Mouse (Mus musculus) ovary, adult 2 months (tissue): ENCODE results near the gene Gm8127. TPM values are rescaled to one million over a fixed set of nuclear protein-coding genes. Genes with fewer than 3 reads are reported as not detected.

Source experiments
- polyA plus RNA-seq: library from polyadenylated mRNA; depleted of rRNA; stranded (reverse); fragments of >200 nt; gene quantifications from 2 replicates; pipeline ENCODE4 v1.2.3, GENCODE M21; 2012; rRNA removed

Gm8127 gene
- polyA plus RNA-seq = not detected in 2 replicates

GRCm38 (mm10) chr14:43293503-43293902, at the start of gene Gm8127:
Gm8127 (minus strand) TSS chr14:43293832.

GRCm38 (mm10) chr14:43274986-43275511, 18.6 kb downstream of the Gm8127 start, which contains the start of gene Gm9732:
Gm9732 (plus strand) TSS chr14:43275036.

GRCm38 (mm10) chr14:43258349-43258748, 35.3 kb downstream of the Gm8127 start, which contains the start of gene Gm8126:
Gm8126 (plus strand) TSS chr14:43258649.

Other genes with a start within 250 kb of the Gm8127 start
- gene Gm8094, start 217.2 kb downstream of the Gm8127 start, polyA plus RNA-seq = not detected in 2 replicates
- not detected in 2 replicates for gene Gm8104, start 193.2 kb downstream of the Gm8127 start, polyA plus RNA-seq
- gene Gm7233, start 114.0 kb downstream of the Gm8127 start, polyA plus RNA-seq = not detected in 2 replicates
- not detected in 2 replicates for gene Gm8122, start 58.5 kb downstream of the Gm8127 start, polyA plus RNA-seq
- gene Gm8126, start 35.2 kb downstream of the Gm8127 start, polyA plus RNA-seq = not detected in 2 replicates
- not detected in 2 replicates for gene Gm9732, start 18.8 kb downstream of the Gm8127 start, polyA plus RNA-seq
- not detected in 2 replicates for gene 1700001F09Rik, start 54.0 kb upstream of the Gm8127 start, polyA plus RNA-seq
- not detected in 2 replicates for gene Gm8138, start 122.5 kb upstream of the Gm8127 start, polyA plus RNA-seq
- gene Gm5799, start 249.7 kb upstream of the Gm8127 start, polyA plus RNA-seq = not detected in 2 replicates